Mouse (Mus musculus): ENCODE measurements around the gene Kcnn1. TPM values are rescaled to one million over a fixed set of nuclear protein-coding genes. Genes with fewer than 3 reads are reported as not detected.

The Kcnn1 gene
- polyA plus RNA-seq, 1 experiment = 3.2 TPM

GRCm38 (mm10) chr8:70891356-70891755, 28.3 kb upstream of the Kcnn1 start:
- TF ChIP-seq POLR2A (IDR thresholded peaks at IDR 0.05; ENCODE audit: insufficient read depth, low read length) (no peak), CTCF (IDR thresholded peaks at IDR 0.05; ENCODE audit: low read depth, low read length) (no peak), EP300 (IDR thresholded peaks at IDR 0.05; ENCODE audit: insufficient read depth, low read depth, low read length) (no peak)
- Histone ChIP-seq H3K36me3 (ENCODE audit: control insufficient read depth, insufficient read depth, low read length, poor library complexity, severe bottlenecking) (peaks cover 27% of the 10 kb centered on the region), H3K27me3 (ENCODE audit: control insufficient read depth, insufficient read depth, low read length, poor library complexity, severe bottlenecking) (peaks cover 3% of the 10 kb centered on the region; the same call in 1 of the 2 replicates), H3K27ac (ENCODE audit: insufficient read depth, low read length) (no peak overlapping the region), H3K9me3 (replicated peaks; ENCODE audit: control insufficient read depth, insufficient read depth, low read length, poor library complexity, severe bottlenecking) (no peaks in the 10 kb centered on the region), H3K4me3 (ENCODE audit: low read depth, low read length) (peak overlapping the region; percentile 37), H3K4me1 (ENCODE audit: control insufficient read depth, insufficient read depth, low read length) (no peaks in the 10 kb centered on the region), H3K9ac (ENCODE audit: low read depth, poor library complexity, severe bottlenecking) (peak overlapping the region; percentile 69; the same call in 1 of the 2 replicates)

- no peaks in the 10 kb centered on the region for H3K9me3 ChIP-seq (replicated peaks; ENCODE audit: control insufficient read depth, insufficient read depth, low read length, poor library complexity, severe bottlenecking)
- peaks cover 3% of the 10 kb centered on the region for H3K4me1 ChIP-seq (ENCODE audit: control insufficient read depth, insufficient read depth, low read length)
- H3K4me3 ChIP-seq (ENCODE audit: low read depth, low read length) = no peak overlapping the region
- H3K9ac ChIP-seq (ENCODE audit: low read depth, poor library complexity, severe bottlenecking) = no peak overlapping the region
- TF ChIP-seq POLR2A (IDR thresholded peaks at IDR 0.05; ENCODE audit: insufficient read depth, low read length) (no peak), EP300 (IDR thresholded peaks at IDR 0.05; ENCODE audit: insufficient read depth, low read depth, low read length) (no peak), CTCF (IDR thresholded peaks at IDR 0.05; ENCODE audit: low read depth, low read length) (no peak)
- no peak overlapping the region for H3K27ac ChIP-seq (ENCODE audit: insufficient read depth, low read length)
- peaks cover 20% of the 10 kb centered on the region for H3K36me3 ChIP-seq (ENCODE audit: control insufficient read depth, insufficient read depth, low read length, poor library complexity, severe bottlenecking)
- peaks cover 3% of the 10 kb centered on the region; the same call in 1 of the 2 replicates for H3K27me3 ChIP-seq (ENCODE audit: control insufficient read depth, insufficient read depth, low read length, poor library complexity, severe bottlenecking)
Observed at GRCm38 (mm10) chr8:70890656-70891055, 27.6 kb upstream of the Kcnn1 start.

GRCm38 (mm10) chr8:70887669-70888068, 24.6 kb upstream of the Kcnn1 start:
- no peak for TF ChIP-seq POLR2A (IDR thresholded peaks at IDR 0.05; ENCODE audit: insufficient read depth, low read length)
- no peak for TF ChIP-seq EP300 (IDR thresholded peaks at IDR 0.05; ENCODE audit: insufficient read depth, low read depth, low read length)
- no peak for TF ChIP-seq CTCF (IDR thresholded peaks at IDR 0.05; ENCODE audit: low read depth, low read length)
- Histone ChIP-seq H3K27ac (ENCODE audit: insufficient read depth, low read length) (no peak overlapping the region), H3K36me3 (ENCODE audit: control insufficient read depth, insufficient read depth, low read length, poor library complexity, severe bottlenecking) (no peaks in the 10 kb centered on the region), H3K9me3 (replicated peaks; ENCODE audit: control insufficient read depth, insufficient read depth, low read length, poor library complexity, severe bottlenecking) (no peaks in the 10 kb centered on the region), H3K9ac (ENCODE audit: low read depth, poor library complexity, severe bottlenecking) (no peak overlapping the region), H3K27me3 (ENCODE audit: control insufficient read depth, insufficient read depth, low read length, poor library complexity, severe bottlenecking) (peaks cover 3% of the 10 kb centered on the region; the same call in 1 of the 2 replicates), H3K4me1 (ENCODE audit: control insufficient read depth, insufficient read depth, low read length) (peaks cover 7% of the 10 kb centered on the region), H3K4me3 (ENCODE audit: low read depth, low read length) (peak overlapping the region; percentile 29; the same call in 1 of the 2 replicates)

- TF ChIP-seq POLR2A (IDR thresholded peaks at IDR 0.05; ENCODE audit: insufficient read depth, low read length) = no peak
- peak; percentile 57; the same call in 1 of the 2 replicates for TF ChIP-seq EP300 (IDR thresholded peaks at IDR 0.05; ENCODE audit: insufficient read depth, low read depth, low read length)
- Histone ChIP-seq H3K4me1 (ENCODE audit: control insufficient read depth, insufficient read depth, low read length) (peaks cover 7% of the 10 kb centered on the region), H3K4me3 (ENCODE audit: low read depth, low read length) (no peak overlapping the region), H3K36me3 (ENCODE audit: control insufficient read depth, insufficient read depth, low read length, poor library complexity, severe bottlenecking) (no peaks in the 10 kb centered on the region), H3K9ac (ENCODE audit: low read depth, poor library complexity, severe bottlenecking) (no peak overlapping the region), H3K9me3 (replicated peaks; ENCODE audit: control insufficient read depth, insufficient read depth, low read length, poor library complexity, severe bottlenecking) (no peaks in the 10 kb centered on the region), H3K27ac (ENCODE audit: insufficient read depth, low read length) (no peak overlapping the region), H3K27me3 (ENCODE audit: control insufficient read depth, insufficient read depth, low read length, poor library complexity, severe bottlenecking) (no peaks in the 10 kb centered on the region)
Observed at GRCm38 (mm10) chr8:70885612-70886011, 22.6 kb upstream of the Kcnn1 start.

GRCm38 (mm10) chr8:70884683-70885082, 21.6 kb upstream of the Kcnn1 start:
- Histone ChIP-seq H3K27ac (ENCODE audit: insufficient read depth, low read length) (no peak overlapping the region), H3K4me3 (ENCODE audit: low read depth, low read length) (no peak overlapping the region), H3K36me3 (ENCODE audit: control insufficient read depth, insufficient read depth, low read length, poor library complexity, severe bottlenecking) (no peaks in the 10 kb centered on the region), H3K27me3 (ENCODE audit: control insufficient read depth, insufficient read depth, low read length, poor library complexity, severe bottlenecking) (no peaks in the 10 kb centered on the region), H3K9me3 (replicated peaks; ENCODE audit: control insufficient read depth, insufficient read depth, low read length, poor library complexity, severe bottlenecking) (no peaks in the 10 kb centered on the region), H3K9ac (ENCODE audit: low read depth, poor library complexity, severe bottlenecking) (no peak overlapping the region), H3K4me1 (ENCODE audit: control insufficient read depth, insufficient read depth, low read length) (peaks cover 11% of the 10 kb centered on the region)
- no peak for TF ChIP-seq CTCF (IDR thresholded peaks at IDR 0.05; ENCODE audit: low read depth, low read length)
- no peak for TF ChIP-seq EP300 (IDR thresholded peaks at IDR 0.05; ENCODE audit: insufficient read depth, low read depth, low read length)
- no peak for TF ChIP-seq POLR2A (IDR thresholded peaks at IDR 0.05; ENCODE audit: insufficient read depth, low read length)

- Histone ChIP-seq H3K9ac (ENCODE audit: low read depth, poor library complexity, severe bottlenecking) (no peak overlapping the region), H3K4me3 (ENCODE audit: low read depth, low read length) (no peak overlapping the region), H3K4me1 (ENCODE audit: control insufficient read depth, insufficient read depth, low read length) (peaks cover 16% of the 10 kb centered on the region), H3K36me3 (ENCODE audit: control insufficient read depth, insufficient read depth, low read length, poor library complexity, severe bottlenecking) (no peaks in the 10 kb centered on the region), H3K27ac (ENCODE audit: insufficient read depth, low read length) (no peak overlapping the region), H3K9me3 (replicated peaks; ENCODE audit: control insufficient read depth, insufficient read depth, low read length, poor library complexity, severe bottlenecking) (no peaks in the 10 kb centered on the region), H3K27me3 (ENCODE audit: control insufficient read depth, insufficient read depth, low read length, poor library complexity, severe bottlenecking) (no peaks in the 10 kb centered on the region)
- no peak for TF ChIP-seq POLR2A (IDR thresholded peaks at IDR 0.05; ENCODE audit: insufficient read depth, low read length)
- no peak for TF ChIP-seq EP300 (IDR thresholded peaks at IDR 0.05; ENCODE audit: insufficient read depth, low read depth, low read length)
- no peak for TF ChIP-seq CTCF (IDR thresholded peaks at IDR 0.05; ENCODE audit: low read depth, low read length)
Observed at GRCm38 (mm10) chr8:70884186-70884585, 21.1 kb upstream of the Kcnn1 start.
